Mouse (Mus musculus) heart, adult 2 months (tissue): ENCODE measurements around the gene Crym. TPM values are rescaled to one million over a fixed set of nuclear protein-coding genes. Genes with fewer than 3 reads are reported as not detected.

Experiments used
- DNase-seq, 2 experiments: peaks; one replicate each; pipeline ENCODE4 v3.0.0; 2021
- H3K27ac ChIP-seq: fragments of 200-600 bp; 2 replicates; pipeline ENCODE4 v1.8.1; 2022
- H3K27me3 ChIP-seq: fragments of 200-500 bp; 2 replicates; pipeline ENCODE4 v1.6.1; 2012; ENCODE audit warnings: mild to moderate bottlenecking, low read length, inconsistent platforms, mixed read lengths; ENCODE audit not compliant: control insufficient read depth, insufficient read depth
- H3K36me3 ChIP-seq: fragments of 200-500 bp; 2 replicates; pipeline ENCODE4 v1.6.1; 2012; ENCODE audit warnings: low read length, inconsistent platforms; ENCODE audit not compliant: control insufficient read depth, insufficient read depth
- H3K4me1 ChIP-seq: fragments of 200-500 bp; 2 replicates; pipeline ENCODE4 v1.6.1; 2011; ENCODE audit warnings: low read length; ENCODE audit not compliant: control insufficient read depth, insufficient read depth
- H3K4me3 ChIP-seq: fragments of 200-600 bp; 2 replicates; pipeline ENCODE4 v1.8.1; 2022
- H3K79me2 ChIP-seq: fragments of 200-500 bp; replicated peaks from 2 replicates; pipeline ENCODE4 v1.6.1; 2012; ENCODE audit warnings: mild to moderate bottlenecking, inconsistent platforms, low read length, moderate library complexity, mixed read lengths; ENCODE audit not compliant: control insufficient read depth, insufficient read depth
- H3K9ac ChIP-seq: fragments of 200-500 bp; 2 replicates; pipeline ENCODE4 v1.6.1; 2012; ENCODE audit warnings: low read depth, mild to moderate bottlenecking, control low read depth, inconsistent platforms, low read length, mixed read lengths
- CTCF ChIP-seq: fragments of 200-600 bp; IDR thresholded peaks from 2 replicates; pipeline ENCODE4 v1.8.1; 2022; ENCODE audit warnings: antibody characterized with exemption, mild to moderate bottlenecking, moderate library complexity
- EP300 ChIP-seq: fragments of 200-500 bp; IDR thresholded peaks from 2 replicates; pipeline ENCODE4 v1.6.1; 2011; ENCODE audit warnings: low read depth, low read length, control low read depth; ENCODE audit not compliant: insufficient read depth
- POLR2A ChIP-seq: fragments of 200-500 bp; IDR thresholded peaks from 2 replicates; pipeline ENCODE4 v1.6.1; 2011; ENCODE audit warnings: mild to moderate bottlenecking, low read depth, low read length, control low read depth; ENCODE audit not compliant: insufficient read depth
- WGBS: fragments of 180-500 bp; shearing (Covaris S2); methylation state at CpG from one replicate; pipeline ENCODE4 v1.1.7; 2018; 5-methylcytosine and 5-hydroxymethylcytosine counted together
- intact Hi-C: fragments of 180-260 bp; cut with DNase I; formaldehyde crosslinking; loops from one replicate; pipeline ENCODE4 v1.15.1; 2025
- long read RNA-seq: library from polyadenylated mRNA; stranded (forward); transcript quantifications from one replicate; pipeline ENCODE4 v2.0.0, GENCODE M21; 2021
- polyA plus RNA-seq: library from polyadenylated mRNA; depleted of rRNA; stranded (reverse); fragments of >200 nt; gene quantifications from 2 replicates; pipeline ENCODE4 v1.2.3, GENCODE M21; 2012; rRNA removed
- total RNA-seq, 2 experiments: library from RNA; stranded (reverse); gene quantifications; 2 replicates each; pipeline ENCODE4 v1.2.3; 2021

Gene Crym
- total RNA-seq (under 1 TPM; 0.34 to 0.37 TPM), polyA plus RNA-seq (0.39 and 0.47 TPM in 2 replicates)
- long read RNA-seq, partial matches to known transcripts: 0 of 1 reads
- long read RNA-seq, other reads (novel, unspliced or antisense): 0 of 1 reads

DNA sequence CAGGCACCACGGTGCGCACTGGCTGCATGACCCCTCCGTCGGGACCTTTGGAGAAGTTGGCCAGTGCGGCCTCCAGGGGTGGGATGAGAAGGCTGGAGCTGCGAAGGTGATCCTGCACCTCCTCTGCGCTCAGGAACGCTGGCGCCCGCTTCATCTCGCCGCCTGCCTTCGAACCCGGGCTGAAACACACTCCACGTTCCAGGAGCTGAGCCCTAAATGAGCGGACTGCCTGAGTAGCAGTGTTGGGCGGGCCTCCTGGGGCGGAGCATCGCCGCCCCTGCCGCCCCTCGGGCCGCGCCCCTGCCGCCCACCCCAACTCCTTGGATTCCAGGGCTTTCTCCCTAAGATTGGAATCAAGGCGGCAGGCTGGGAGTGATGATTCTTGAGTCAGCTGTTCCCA lies at the start of gene Crym:
Crym (minus strand) TSS at position 341 of the 400 bp plus-strand sequence.
- TF ChIP-seq EP300: no peak
- TF ChIP-seq CTCF: no peak
- TF ChIP-seq POLR2A: no peak

DNA sequence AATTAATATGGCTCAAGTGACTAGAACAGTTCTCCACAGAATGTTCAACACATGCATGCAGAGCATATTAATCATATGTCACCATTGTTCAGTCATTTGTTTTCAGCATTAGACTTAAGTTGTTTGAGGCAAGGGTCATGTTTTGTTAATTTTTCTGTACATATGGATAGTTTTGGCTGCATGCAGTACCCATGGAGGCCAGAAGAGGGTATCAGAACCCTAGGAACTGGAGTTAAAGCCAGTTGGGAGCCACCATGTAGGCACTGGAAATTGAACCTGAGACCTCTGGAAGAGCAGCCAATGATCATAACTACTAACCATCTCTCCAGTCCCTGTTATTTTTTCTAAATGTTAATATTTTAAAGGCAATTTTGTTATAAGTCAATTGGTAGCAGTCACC lies 39.2 kb upstream of the Crym start:
- no peaks in the 10 kb centered on the region for H3K79me2 ChIP-seq

More for the DNA sequence above, at the start of gene Crym:
- Histone ChIP-seq H3K4me1 (peaks cover 5% of the 10 kb centered on the region), H3K9ac (no peak within 1 kb of the TSS), H3K27me3 (peaks cover 6% of the 10 kb centered on the region), H3K4me3 (no peak within 1 kb of the TSS; the same call in 1 of the 2 replicates), H3K36me3 (no peaks in the 10 kb centered on the region), H3K27ac (no peak within 1 kb of the TSS), H3K79me2 (no peaks in the 10 kb centered on the region)
- intact Hi-C loops: loop anchor here (2.0 to 10.0 kb wide), 2 partner anchors 107 to 353 kb away; partner anchors contain the start of gene Dnah3
- no peak for DNase-seq
- WGBS: 4% methylated on average over 26 of the region's 26 CpGs

DNA sequence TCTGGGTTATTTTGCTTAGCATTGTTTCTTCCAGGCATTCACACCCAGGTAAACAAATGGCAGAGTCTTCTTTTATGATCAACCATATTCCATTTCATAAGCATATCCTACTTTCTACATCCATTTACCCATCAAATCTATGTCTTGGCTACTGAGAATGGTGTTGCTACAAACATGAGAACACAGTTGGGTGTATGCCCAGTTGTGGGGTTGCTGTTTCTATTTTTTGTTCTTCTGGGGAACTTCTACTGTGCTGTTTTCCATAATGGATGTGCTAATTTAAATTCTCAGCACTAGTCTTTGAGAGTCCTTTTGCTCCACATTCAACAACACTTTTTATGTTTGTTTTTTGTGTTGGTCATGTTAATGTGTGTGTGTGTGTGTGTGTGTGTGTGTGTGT lies 26.6 kb upstream of the Crym start:
- intact Hi-C loops: no loop called here
- H3K27me3 ChIP-seq: no peaks in the 10 kb centered on the region
- no peak overlapping the region for H3K27ac ChIP-seq

More for the DNA sequence above, 39.2 kb upstream of the Crym start:
- Histone ChIP-seq H3K36me3 (no peaks in the 10 kb centered on the region), H3K9ac (no peak overlapping the region), H3K4me1 (no peaks in the 10 kb centered on the region), H3K4me3 (no peak overlapping the region), H3K27me3 (no peaks in the 10 kb centered on the region; the same call in 1 of the 2 replicates), H3K27ac (no peak overlapping the region)
- no peak for DNase-seq
- intact Hi-C loops: no loop called here
- TF ChIP-seq CTCF (peak; percentile 58), EP300 (no peak)

DNA sequence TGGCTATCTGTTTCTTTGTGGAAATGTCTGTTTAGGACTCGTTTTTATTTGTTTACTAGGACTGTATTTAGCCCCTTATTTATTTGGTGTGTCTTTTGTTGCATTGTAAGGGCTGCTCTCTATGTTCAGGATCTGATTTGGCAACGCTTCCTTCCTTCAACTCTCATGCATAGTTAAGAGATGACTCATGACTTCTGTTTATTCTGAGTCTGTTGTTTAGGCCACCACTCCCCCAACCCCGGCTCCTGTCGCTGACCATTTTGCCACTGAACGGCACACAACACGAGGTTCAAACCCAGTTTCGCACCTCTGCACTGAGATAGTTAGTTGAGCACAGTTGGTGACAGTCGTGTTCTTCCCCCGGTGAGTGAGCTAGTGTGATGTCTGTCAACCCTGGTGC lies 4.1 kb upstream of the Crym start:
- intact Hi-C loops: loop anchor here (10.0 kb wide), 1 partner anchor 111 kb away; the partner anchor contains the start of gene Dnah3
- WGBS: 16% methylated on average over 9 of the region's 9 CpGs
- no peak overlapping the region for H3K4me3 ChIP-seq
- H3K4me1 ChIP-seq: peaks cover 5% of the 10 kb centered on the region
- no peak overlapping the region for H3K27ac ChIP-seq
- H3K36me3 ChIP-seq: no peaks in the 10 kb centered on the region
- DNase-seq: peak in 1 of 2 experiments; percentile 5
- H3K79me2 ChIP-seq: no peaks in the 10 kb centered on the region
- H3K27me3 ChIP-seq: peaks cover 6% of the 10 kb centered on the region
- no peak overlapping the region for H3K9ac ChIP-seq
- TF ChIP-seq POLR2A (no peak), EP300 (no peak), CTCF (no peak)

More for the DNA sequence above, 26.6 kb upstream of the Crym start:
- DNase-seq: no peak
- H3K4me1 ChIP-seq: no peaks in the 10 kb centered on the region
- H3K9ac ChIP-seq: no peak overlapping the region
- H3K4me3 ChIP-seq: no peak overlapping the region
- TF ChIP-seq POLR2A: no peak
- no peak for TF ChIP-seq EP300
- TF ChIP-seq CTCF: no peak
- H3K79me2 ChIP-seq: no peaks in the 10 kb centered on the region
- H3K36me3 ChIP-seq: no peaks in the 10 kb centered on the region

DNA sequence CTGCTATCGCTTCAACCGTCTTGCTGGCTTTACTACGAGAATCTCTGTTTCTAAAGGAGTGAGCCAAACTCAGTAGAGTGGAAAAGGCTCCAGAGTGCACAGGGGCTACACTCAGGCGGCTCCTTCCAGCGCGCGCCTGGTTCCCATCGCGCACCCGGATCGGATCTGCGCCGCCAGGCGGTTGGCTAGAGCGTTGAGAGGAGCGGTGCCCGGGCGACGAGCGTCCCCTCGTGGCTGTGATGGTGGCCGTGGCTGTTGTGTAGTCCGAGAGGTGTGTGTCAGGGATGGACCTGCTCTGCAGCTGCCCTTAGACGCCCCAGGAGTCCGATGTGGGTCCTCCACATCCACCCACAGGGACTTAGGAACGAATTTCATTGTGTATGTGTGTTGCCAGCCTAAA lies 1.9 kb upstream of the Crym start, which contains the start of gene Abca14:
Abca14 (plus strand) TSS at position 173 of the 400 bp plus-strand sequence.
- 7% methylated on average over 26 of the region's 26 CpGs for WGBS
- Histone ChIP-seq H3K27ac (no peak within 1 kb of the TSS), H3K4me3 (no peak within 1 kb of the TSS), H3K27me3 (peaks cover 6% of the 10 kb centered on the region), H3K9ac (no peak within 1 kb of the TSS), H3K36me3 (no peaks in the 10 kb centered on the region), H3K79me2 (no peaks in the 10 kb centered on the region), H3K4me1 (peaks cover 5% of the 10 kb centered on the region)
- TF ChIP-seq CTCF: peak; percentile 99
- TF ChIP-seq POLR2A: no peak
- peak; percentile 74 for TF ChIP-seq EP300
- intact Hi-C loops: loop anchor here (1.0 to 10.0 kb wide), 3 partner anchors 79 to 355 kb away; partner anchors contain the start of gene Dnah3
- peak; percentile 82 to 86 for DNase-seq

DNA sequence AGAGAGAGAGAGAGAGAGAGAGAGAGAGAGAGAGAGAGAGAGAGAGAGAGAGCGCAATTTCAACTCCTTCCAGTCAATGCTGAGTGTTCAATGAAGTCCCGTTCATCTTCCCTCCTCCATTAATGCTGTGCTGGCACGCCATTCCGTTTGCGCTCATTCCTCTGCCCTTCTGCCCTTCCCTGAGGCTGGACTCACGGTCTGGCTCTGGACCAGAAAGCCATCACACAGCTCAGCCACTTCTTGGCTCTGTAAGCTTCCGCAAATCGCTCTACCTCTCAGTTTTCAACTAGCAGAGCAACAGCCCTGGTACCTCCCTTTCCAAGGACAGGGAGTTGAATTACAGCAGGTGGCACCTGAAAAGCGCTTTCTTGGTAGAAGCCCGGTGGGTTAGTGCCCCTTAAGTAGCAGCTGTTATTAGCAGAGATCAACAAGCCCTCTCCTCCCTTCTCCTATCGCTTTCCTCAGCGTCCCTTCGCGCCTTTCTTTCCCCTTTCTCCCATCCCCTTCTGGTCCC lies 623 bp downstream of the Crym start:
- Histone ChIP-seq H3K27me3 (peaks cover 6% of the 10 kb centered on the region), H3K79me2 (no peaks in the 10 kb centered on the region), H3K36me3 (no peaks in the 10 kb centered on the region), H3K4me3 (no peak overlapping the region; the same call in 1 of the 2 replicates), H3K27ac (no peak overlapping the region), H3K9ac (no peak overlapping the region), H3K4me1 (peaks cover 4% of the 10 kb centered on the region)
- intact Hi-C loops: loop anchor here (10.0 kb wide), 1 partner anchor 106 kb away; the partner anchor contains the start of gene Dnah3
- peak in 1 of 2 experiments; percentile 9 for DNase-seq
- WGBS: 5% methylated on average over 14 of the region's 14 CpGs
- TF ChIP-seq EP300: no peak
- no peak for TF ChIP-seq CTCF
- no peak for TF ChIP-seq POLR2A
